Mouse (Mus musculus) kidney, embryonic 14.5 days (tissue): ENCODE data around the gene Mcat. TPM values are rescaled to one million over a fixed set of nuclear protein-coding genes. Genes with fewer than 3 reads are reported as not detected.

Experiments
- ATAC-seq: fragments of 200-750 bp; cut with Nextera tagmentation; 2 replicates; pipeline ENCODE4 v1.8.0; 2017; ENCODE audit warnings: moderate number of reproducible peaks, mild to moderate bottlenecking, moderate TSS enrichment, moderate library complexity; ENCODE audit not compliant: low FRiP score, low TSS enrichment
- H3K27ac ChIP-seq: fragments of 300-500 bp; sonication (generic); 2 replicates; pipeline ENCODE4 v1.5.1; 2014; ENCODE audit warnings: low read depth, mild to moderate bottlenecking, low read length, moderate library complexity, mixed read lengths
- H3K27me3 ChIP-seq: fragments of 300-500 bp; sonication (generic); 2 replicates; pipeline ENCODE4 v1.6.1; 2014; ENCODE audit warnings: mild to moderate bottlenecking, low read length; ENCODE audit not compliant: control insufficient read depth, insufficient read depth
- H3K36me3 ChIP-seq: fragments of 300-500 bp; sonication (generic); 2 replicates; pipeline ENCODE4 v1.6.1; 2014; ENCODE audit warnings: low read length, mixed read lengths; ENCODE audit not compliant: control insufficient read depth, insufficient read depth
- H3K4me1 ChIP-seq: fragments of 300-500 bp; sonication (generic); 2 replicates; pipeline ENCODE4 v1.6.1; 2014; ENCODE audit warnings: low read length, mixed read lengths; ENCODE audit not compliant: control insufficient read depth, insufficient read depth
- H3K4me2 ChIP-seq: fragments of 300-500 bp; sonication (generic); replicated peaks from 2 replicates; pipeline ENCODE4 v1.6.1; 2014; ENCODE audit warnings: low read depth, mild to moderate bottlenecking, low read length
- H3K4me3 ChIP-seq: fragments of 300-500 bp; sonication (generic); 2 replicates; pipeline ENCODE4 v1.5.1; 2014; ENCODE audit warnings: mild to moderate bottlenecking, low read length
- H3K9ac ChIP-seq: fragments of 300-500 bp; sonication (generic); 2 replicates; pipeline ENCODE4 v1.6.1; 2014; ENCODE audit warnings: low read depth, mild to moderate bottlenecking, low read length, moderate library complexity
- H3K9me3 ChIP-seq: fragments of 300-500 bp; sonication (generic); 2 replicates; pipeline ENCODE4 v1.6.1; 2016; ENCODE audit warnings: low read length; ENCODE audit not compliant: control insufficient read depth
- WGBS: fragments of 180-500 bp; shearing (Covaris S2); extraction: QIAGEN DNeasy Blood & Tissue Kit; methylation state at CpG from one replicate; pipeline ENCODE4 v1.1.7; 2014; 5-methylcytosine and 5-hydroxymethylcytosine counted together
- polyA plus RNA-seq: library from polyadenylated mRNA; unstranded; fragments of >200 nt; fragmentation: Nextera tagmentation; extraction: Ambion mirVana; gene quantifications from 2 replicates; pipeline ENCODE4 v1.2.1, GENCODE M21; 2014

The Mcat gene
- polyA plus RNA-seq, 1 experiment from 2014 or later: 43.7 TPM

- Histone ChIP-seq H3K4me3 (no peak overlapping the region), H3K4me2 (no peak overlapping the region), H3K27ac (no peak overlapping the region), H3K4me1 (peaks cover 6% of the 10 kb centered on the region; the same call in 1 of the 2 replicates), H3K9me3 (no peaks in the 10 kb centered on the region), H3K36me3 (no peaks in the 10 kb centered on the region), H3K27me3 (no peaks in the 10 kb centered on the region), H3K9ac (no peak overlapping the region)
- no peak for ATAC-seq
- 71% methylated on average over 17 of the region's 17 CpGs for WGBS
Observed at GRCm38 (mm10) chr15:83534960-83535889, 28.4 kb downstream of the Mcat start.

GRCm38 (mm10) chr15:83532606-83533005, 31.0 kb downstream of the Mcat start:
- H3K4me3 ChIP-seq: no peak overlapping the region
- H3K36me3 ChIP-seq: no peaks in the 10 kb centered on the region
- H3K9ac ChIP-seq: no peak overlapping the region
- 67% methylated on average over 7 of the region's 7 CpGs for WGBS
- H3K27me3 ChIP-seq: peaks cover 8% of the 10 kb centered on the region; the same call in 1 of the 2 replicates
- H3K4me1 ChIP-seq: peaks cover 15% of the 10 kb centered on the region
- no peak overlapping the region for H3K27ac ChIP-seq
- H3K9me3 ChIP-seq: no peaks in the 10 kb centered on the region
- no peak overlapping the region for H3K4me2 ChIP-seq
- no peak for ATAC-seq

- no peak overlapping the region for H3K27ac ChIP-seq
- no peaks in the 10 kb centered on the region for H3K9me3 ChIP-seq
- H3K4me1 ChIP-seq: peaks cover 18% of the 10 kb centered on the region
- H3K4me3 ChIP-seq: no peak overlapping the region
- WGBS: 81% methylated on average over 5 of the region's 5 CpGs
- no peak overlapping the region for H3K9ac ChIP-seq
- no peaks in the 10 kb centered on the region for H3K36me3 ChIP-seq
- H3K27me3 ChIP-seq: peaks cover 13% of the 10 kb centered on the region; the same call in 1 of the 2 replicates
- no peak overlapping the region for H3K4me2 ChIP-seq
- ATAC-seq: no peak
Observed at GRCm38 (mm10) chr15:83531961-83532469, 31.6 kb downstream of the Mcat start.

- no peak for ATAC-seq
- H3K36me3 ChIP-seq: no peaks in the 10 kb centered on the region
- H3K27ac ChIP-seq: peak overlapping the region; percentile 51; the same call in 1 of the 2 replicates
- no peaks in the 10 kb centered on the region for H3K9me3 ChIP-seq
- peaks cover 25% of the 10 kb centered on the region for H3K27me3 ChIP-seq
- 59% methylated on average over 6 of the region's 6 CpGs for WGBS
- no peak overlapping the region for H3K4me3 ChIP-seq
- no peak overlapping the region for H3K9ac ChIP-seq
- peaks cover 25% of the 10 kb centered on the region for H3K4me1 ChIP-seq
- no peak overlapping the region for H3K4me2 ChIP-seq
Observed at GRCm38 (mm10) chr15:83530688-83531087, 32.9 kb downstream of the Mcat start.

- H3K27me3 ChIP-seq: peaks cover 27% of the 10 kb centered on the region
- H3K4me3 ChIP-seq: no peak overlapping the region
- no peaks in the 10 kb centered on the region for H3K36me3 ChIP-seq
- H3K9ac ChIP-seq: no peak overlapping the region
- no peak overlapping the region for H3K4me2 ChIP-seq
- no peaks in the 10 kb centered on the region for H3K9me3 ChIP-seq
- H3K4me1 ChIP-seq: peaks cover 27% of the 10 kb centered on the region
- peak overlapping the region; percentile 51; the same call in 1 of the 2 replicates for H3K27ac ChIP-seq
- ATAC-seq: no peak
- WGBS: 33% methylated on average over 9 of the region's 9 CpGs
Observed at GRCm38 (mm10) chr15:83530233-83530632, 33.4 kb downstream of the Mcat start.

- Histone ChIP-seq H3K9ac (no peak overlapping the region), H3K36me3 (no peaks in the 10 kb centered on the region), H3K27me3 (peaks cover 27% of the 10 kb centered on the region), H3K4me3 (no peak overlapping the region), H3K4me2 (no peak overlapping the region), H3K4me1 (peaks cover 27% of the 10 kb centered on the region), H3K27ac (no peak overlapping the region), H3K9me3 (no peaks in the 10 kb centered on the region)
- ATAC-seq: no peak
- WGBS: 76% methylated on average over 5 of the region's 5 CpGs
Observed at GRCm38 (mm10) chr15:83529765-83530164, 33.8 kb downstream of the Mcat start.

- Histone ChIP-seq H3K27me3 (peaks cover 27% of the 10 kb centered on the region), H3K9me3 (no peaks in the 10 kb centered on the region), H3K27ac (no peak overlapping the region), H3K4me1 (peaks cover 27% of the 10 kb centered on the region), H3K9ac (no peak overlapping the region), H3K36me3 (no peaks in the 10 kb centered on the region), H3K4me3 (no peak overlapping the region), H3K4me2 (no peak overlapping the region)
- 56% methylated on average over 4 of the region's 4 CpGs for WGBS
- ATAC-seq: no peak
Observed at GRCm38 (mm10) chr15:83528892-83529291, 34.7 kb downstream of the Mcat start.

GRCm38 (mm10) chr15:83527747-83528146, 35.8 kb downstream of the Mcat start:
- H3K27ac ChIP-seq: no peak overlapping the region
- peak overlapping the region; percentile 84 for H3K4me2 ChIP-seq
- peaks cover 27% of the 10 kb centered on the region for H3K4me1 ChIP-seq
- 67% methylated on average over 2 of the region's 2 CpGs for WGBS
- peaks cover 27% of the 10 kb centered on the region for H3K27me3 ChIP-seq
- H3K4me3 ChIP-seq: no peak overlapping the region
- H3K9me3 ChIP-seq: no peaks in the 10 kb centered on the region
- H3K9ac ChIP-seq: no peak overlapping the region
- H3K36me3 ChIP-seq: no peaks in the 10 kb centered on the region
- ATAC-seq: no peak

GRCm38 (mm10) chr15:83527092-83527437, 36.5 kb downstream of the Mcat start:
- Histone ChIP-seq H3K9me3 (no peaks in the 10 kb centered on the region), H3K4me2 (peak overlapping the region; percentile 84), H3K4me3 (peak overlapping the region; percentile 49), H3K27me3 (peaks cover 27% of the 10 kb centered on the region), H3K27ac (no peak overlapping the region), H3K36me3 (no peaks in the 10 kb centered on the region), H3K9ac (peak overlapping the region; percentile 51), H3K4me1 (peaks cover 28% of the 10 kb centered on the region)
- WGBS: under 1% methylated on average over 26 of the region's 26 CpGs
- ATAC-seq: 0 out of 2 replicates have a peak, but pooled peaks have one; percentile 5
